Mouse (Mus musculus): ENCODE measurements around the gene Tac2.

Tac2 gene

GRCm38 (mm10) chr10:127724178-127724577 is at the start of gene Tac2:
Gene Tac2 (plus strand): TSS chr10:127724478.
- no peak for DNase-seq

GRCm38 (mm10) chr10:127674794-127675522 is 49.3 kb upstream of the Tac2 start:
- DNase-seq: peak in 1 of 2 experiments; percentile 60

- no peak for DNase-seq
Measured at GRCm38 (mm10) chr10:127675859-127676398, 48.3 kb upstream of the Tac2 start.

- peak; percentile 89 to 93 for DNase-seq
Measured at GRCm38 (mm10) chr10:127676691-127677548, 47.4 kb upstream of the Tac2 start.

GRCm38 (mm10) chr10:127677591-127678336 is 46.5 kb upstream of the Tac2 start:
- DNase-seq: peak; percentile 52 to 71

DNA sequence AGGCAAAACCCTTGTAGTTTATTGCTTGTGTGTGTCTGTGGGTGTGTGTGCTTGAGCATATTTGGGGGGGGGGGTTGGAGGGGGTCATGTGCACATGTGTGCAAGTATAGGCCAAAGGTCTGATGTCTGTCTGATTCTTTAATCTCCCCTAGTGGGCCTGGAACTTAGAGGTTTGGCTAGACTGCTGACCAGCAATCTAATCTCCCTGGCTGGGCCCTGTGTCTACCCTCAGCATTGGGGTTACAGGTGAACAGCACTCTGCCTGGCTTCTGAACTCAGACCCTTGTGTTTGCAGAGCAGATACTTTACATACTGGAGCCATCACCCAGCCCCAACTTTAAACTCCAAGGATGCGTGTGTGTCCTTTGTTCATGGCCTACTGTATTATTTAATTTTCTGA is 45.1 kb upstream of the Tac2 start:
- no peak for DNase-seq

GRCm38 (mm10) chr10:127679881-127680280 is 44.4 kb upstream of the Tac2 start:
- DNase-seq: no peak

DNA sequence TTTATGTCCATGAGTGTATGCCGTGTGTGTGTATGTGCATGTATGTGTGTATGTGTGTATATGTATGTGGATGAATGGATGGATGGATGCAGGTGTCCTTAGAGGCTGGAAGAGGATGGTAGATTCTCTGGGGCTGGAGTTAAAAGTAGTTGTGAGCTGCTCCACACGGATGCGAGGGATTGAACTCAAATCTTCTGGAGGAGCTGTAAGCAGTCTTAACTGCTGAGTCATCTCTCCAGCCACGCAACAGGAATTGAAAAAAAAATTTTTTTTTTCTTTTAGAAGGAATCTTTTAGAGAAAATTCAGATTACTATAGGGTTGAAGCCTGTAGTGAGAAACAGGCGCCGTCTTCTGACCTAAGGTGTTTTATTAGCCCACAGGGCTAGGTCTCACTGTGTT is 41.4 kb upstream of the Tac2 start:
- no peak for DNase-seq

DNA sequence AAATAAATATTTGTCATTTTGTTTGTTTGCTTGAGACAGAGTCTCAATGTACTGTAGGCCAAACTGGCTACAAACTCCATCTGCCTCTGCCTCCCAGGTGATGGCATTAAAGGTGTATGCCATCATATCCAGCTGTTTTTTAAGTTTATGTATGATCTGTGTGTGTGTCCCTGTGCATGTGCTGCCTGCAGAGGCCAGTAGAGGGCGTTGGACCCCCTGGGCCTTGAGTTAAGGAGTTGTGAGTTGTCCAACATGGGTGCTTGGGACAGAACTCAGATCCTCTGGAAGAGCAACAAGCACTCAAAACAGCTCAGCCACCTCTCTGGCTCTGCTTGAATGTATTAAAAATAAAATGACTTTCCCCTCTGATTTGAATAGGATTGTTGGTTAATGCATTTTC is 33.2 kb upstream of the Tac2 start:
- no peak for DNase-seq

DNA sequence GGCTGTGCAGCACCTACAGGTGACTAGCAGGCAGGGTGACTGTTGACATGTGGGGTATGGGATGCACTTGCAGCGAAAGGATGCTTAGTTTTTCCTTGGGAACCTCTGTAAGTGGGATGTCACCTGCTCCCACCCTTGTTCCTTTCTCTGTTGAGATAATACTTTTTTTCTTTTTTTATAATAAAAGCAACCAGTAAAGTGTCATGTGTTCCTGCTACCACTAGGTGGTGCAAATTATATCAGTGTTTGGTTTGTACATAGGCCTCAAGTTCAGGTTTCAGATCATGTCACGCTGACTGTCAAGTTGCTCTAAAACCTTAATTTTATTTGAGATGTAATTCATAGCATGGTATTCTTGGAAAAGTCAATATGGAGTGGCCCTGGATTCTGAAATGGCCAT is 29.6 kb upstream of the Tac2 start:
- no peak for DNase-seq

DNA sequence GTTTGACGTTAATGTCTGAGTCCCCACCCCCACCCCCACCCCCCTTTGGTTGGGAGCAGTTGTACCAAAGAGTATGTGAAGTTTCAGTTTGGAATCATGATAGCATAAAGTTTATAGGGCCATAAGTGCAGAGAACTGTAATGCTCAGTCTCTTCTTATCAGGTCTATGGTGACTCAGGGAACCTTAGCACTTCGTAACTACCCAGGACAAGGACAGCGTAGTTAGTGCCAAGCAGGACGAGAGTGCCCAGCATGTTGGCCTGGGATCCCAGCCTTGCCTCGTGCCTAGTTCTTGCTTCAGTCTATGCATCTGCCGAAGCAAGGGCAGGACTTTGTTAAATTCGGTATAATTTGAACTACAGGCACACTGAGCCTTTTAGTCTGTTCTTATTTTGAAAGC is 28.5 kb upstream of the Tac2 start:
- no peak for DNase-seq

DNA sequence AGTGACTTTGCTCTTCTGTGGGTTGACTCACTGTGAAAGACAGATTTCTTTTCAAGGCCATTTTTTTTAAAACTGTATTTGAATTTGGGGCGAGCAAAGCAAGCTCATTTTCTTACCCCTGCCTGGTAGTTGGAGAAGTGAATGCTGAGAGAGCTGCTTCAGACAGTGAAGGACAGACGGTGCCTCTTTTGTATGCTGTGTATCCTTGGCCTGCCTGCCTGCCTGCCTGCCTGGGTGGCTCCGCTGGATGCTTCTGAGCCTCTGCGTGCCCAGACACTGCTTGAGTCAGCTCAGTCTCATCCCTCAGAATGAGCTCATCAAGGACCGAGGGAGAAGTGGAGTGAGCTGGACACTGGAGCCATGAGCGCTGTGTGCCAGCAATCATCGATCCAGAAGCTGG is 25.3 kb upstream of the Tac2 start:
- DNase-seq: no peak

- no peak for DNase-seq
Measured at GRCm38 (mm10) chr10:127703299-127703698, 21.0 kb upstream of the Tac2 start.

DNA sequence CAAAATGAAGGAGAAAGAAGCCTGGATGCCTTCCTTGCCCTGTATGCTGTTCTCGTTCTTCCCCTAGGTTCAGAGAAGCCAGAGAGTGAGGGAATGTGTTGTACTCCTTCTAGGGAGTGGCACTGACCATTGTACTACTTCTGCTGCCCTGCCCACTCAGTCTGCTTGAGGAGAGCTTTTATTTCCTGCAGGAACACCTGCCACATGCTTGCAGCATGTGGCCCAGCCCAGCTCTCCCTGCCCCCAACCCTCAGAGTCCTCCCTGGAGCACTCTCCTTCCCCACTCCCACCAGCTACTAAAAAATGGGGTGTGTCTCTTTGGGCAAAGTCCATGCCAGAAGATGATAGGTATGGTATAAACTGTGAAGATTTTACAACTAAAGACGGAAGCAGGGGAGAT is 20.0 kb upstream of the Tac2 start:
- no peak for DNase-seq

DNA sequence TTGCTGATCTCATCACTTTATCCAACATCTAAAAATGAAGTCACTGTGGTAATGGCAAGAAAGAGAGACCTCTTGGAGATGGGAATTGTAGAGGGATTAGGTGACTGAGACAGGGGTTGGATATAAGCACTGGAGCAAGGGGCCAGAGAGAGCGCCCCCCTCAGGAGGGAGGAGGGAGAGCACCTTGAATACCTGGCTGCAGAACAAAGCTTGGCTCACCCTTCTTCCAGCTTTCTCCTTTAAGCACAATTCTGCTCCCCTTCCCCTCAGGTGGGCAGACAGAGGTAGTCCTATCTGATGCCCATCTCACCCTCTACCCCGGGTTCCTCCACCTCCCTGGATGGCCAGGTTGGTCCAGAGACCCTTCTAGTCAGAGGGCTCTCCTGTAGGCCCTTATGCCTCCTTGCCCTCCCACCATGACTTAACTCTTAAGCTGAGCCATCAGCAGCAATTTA is 19.5 kb upstream of the Tac2 start, which contains the start of gene Myo1a:
Myo1a (plus strand) TSS at position 405 of the 455 bp plus-strand sequence.
- no peak for DNase-seq

- no peak for DNase-seq
Measured at GRCm38 (mm10) chr10:127705783-127706182, 18.5 kb upstream of the Tac2 start.

GRCm38 (mm10) chr10:127707721-127708120 is 16.6 kb upstream of the Tac2 start:
- DNase-seq: no peak

GRCm38 (mm10) chr10:127708850-127709370 is 15.4 kb upstream of the Tac2 start:
- DNase-seq: no peak

GRCm38 (mm10) chr10:127710331-127710730 is 13.9 kb upstream of the Tac2 start:
- no peak for DNase-seq

DNA sequence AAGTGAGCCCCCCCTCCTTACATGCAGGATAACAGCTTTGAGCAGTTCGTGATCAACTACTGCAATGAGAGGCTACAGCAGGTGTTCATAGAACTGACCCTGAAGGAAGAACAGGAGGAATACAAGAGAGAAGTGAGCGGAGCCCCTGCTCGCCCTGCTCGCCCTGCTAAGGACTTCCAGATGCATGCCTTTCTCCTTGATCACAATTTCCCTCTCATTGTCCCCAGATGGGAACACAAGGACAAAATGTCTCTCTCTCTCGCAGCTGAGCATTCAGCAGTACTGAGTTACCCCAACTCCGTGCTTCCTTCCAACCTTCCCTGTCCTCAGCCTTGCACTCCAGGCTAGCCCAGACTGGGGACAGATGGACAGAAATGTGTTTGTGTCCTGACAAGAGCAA is 11.5 kb upstream of the Tac2 start:
- no peak for DNase-seq

DNA sequence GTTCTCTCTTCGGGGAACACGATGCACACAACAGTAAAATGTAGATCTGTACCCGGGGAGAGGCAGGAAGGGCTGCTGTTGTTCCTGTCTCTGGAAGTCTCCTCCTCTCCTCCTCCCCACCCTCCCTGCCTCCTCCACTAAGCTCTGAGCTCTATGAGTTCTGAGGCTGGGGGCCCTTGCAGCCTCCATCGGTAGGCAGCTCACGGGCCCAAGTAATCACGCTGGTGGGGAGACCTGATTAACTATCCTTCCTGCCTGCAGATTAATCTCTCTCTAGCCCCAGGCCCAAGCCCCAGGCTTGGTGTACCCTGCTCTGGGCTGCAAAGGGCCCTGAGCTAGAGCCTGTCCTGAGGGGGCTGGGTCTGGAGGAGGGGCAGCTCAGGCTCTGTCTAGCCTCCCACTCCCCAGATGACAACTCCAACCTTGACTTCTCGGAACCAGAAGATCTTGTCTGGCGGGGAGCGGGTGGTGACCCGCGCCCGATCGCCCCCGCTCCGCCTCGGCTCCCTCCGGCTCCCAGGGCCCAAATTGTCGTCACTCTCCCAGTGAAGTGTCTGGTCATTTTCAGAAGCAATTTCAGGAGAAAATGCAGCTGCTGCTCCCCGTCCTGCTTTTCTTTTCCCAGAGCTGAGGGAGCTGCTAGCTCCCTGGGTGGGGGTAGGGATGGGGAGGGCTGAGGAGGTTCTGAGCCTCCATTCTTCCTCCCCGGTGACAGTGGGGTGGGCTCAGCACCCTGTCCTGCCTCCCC is 2.4 kb upstream of the Tac2 start:
- no peak for DNase-seq

DNA sequence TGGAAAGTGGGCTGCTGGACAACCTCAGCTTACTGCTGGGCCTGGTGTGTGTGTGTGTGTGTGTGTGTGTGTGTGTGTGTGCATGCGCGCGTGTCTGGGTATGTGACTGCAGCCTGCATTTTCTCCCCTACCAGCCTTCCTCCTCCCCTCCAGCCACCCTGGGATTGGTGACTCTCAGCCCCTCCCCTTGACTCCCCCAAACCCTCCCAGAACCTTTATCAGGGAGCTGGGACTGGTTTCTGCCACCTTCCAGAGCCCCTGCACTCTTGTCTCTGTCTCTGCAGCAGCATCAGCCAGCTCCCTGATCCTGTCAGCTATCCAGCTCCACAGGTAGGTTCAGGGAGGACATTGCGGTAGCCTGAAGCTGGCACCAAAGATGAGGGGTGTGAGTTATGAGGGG is 858 bp downstream of the Tac2 start:
- no peak for DNase-seq
